Mouse (Mus musculus) cerebellum, adult 2 months (tissue): ENCODE data around the gene Gm42957. TPM values are rescaled to one million over a fixed set of nuclear protein-coding genes. Genes with fewer than 3 reads are reported as not detected.
"Not testable (repeated sequence)": the region's sequence is repeated elsewhere in the genome, so short reads cannot be mapped to it uniquely, and the experiment has no call there.

ENCODE experiments used
- DNase-seq, 2 experiments: peaks; one replicate each; pipeline ENCODE4 v3.0.0; 2021
- H3K27ac ChIP-seq: fragments of 200-500 bp; 2 replicates; pipeline ENCODE4 v1.5.1; 2012; ENCODE audit warnings: low read length, control low read depth, inconsistent platforms; ENCODE audit not compliant: insufficient read depth
- H3K27me3 ChIP-seq: fragments of 200-500 bp; 2 replicates; pipeline ENCODE4 v1.6.1; 2012; ENCODE audit warnings: inconsistent platforms, mild to moderate bottlenecking, low read length, moderate library complexity; ENCODE audit not compliant: control insufficient read depth, insufficient read depth
- H3K4me1 ChIP-seq: fragments of 200-500 bp; 2 replicates; pipeline ENCODE4 v1.6.1; 2011; ENCODE audit warnings: low read length; ENCODE audit not compliant: control insufficient read depth, insufficient read depth
- H3K4me3 ChIP-seq: fragments of 200-500 bp; replicated peaks from 2 replicates; pipeline ENCODE3; 2011; ENCODE audit warnings: mild to moderate bottlenecking, low read depth, low read length, control low read depth; ENCODE audit not compliant: insufficient read depth
- CTCF ChIP-seq: fragments of 200-500 bp; IDR thresholded peaks from 2 replicates; pipeline ENCODE4 v1.5.1; 2011; ENCODE audit warnings: low read depth, mild to moderate bottlenecking, control low read depth, low read length, moderate library complexity, borderline replicate concordance; ENCODE audit not compliant: insufficient read depth
- POLR2A ChIP-seq: fragments of 200-500 bp; IDR thresholded peaks from 2 replicates; pipeline ENCODE4 v1.6.1; 2011; ENCODE audit warnings: low read length, control low read depth, borderline replicate concordance; ENCODE audit not compliant: insufficient read depth
- WGBS: fragments of 180-500 bp; shearing (Covaris S2); methylation state at CpG from one replicate; pipeline ENCODE4 v1.1.7; 2018; 5-methylcytosine and 5-hydroxymethylcytosine counted together
- polyA plus RNA-seq: library from polyadenylated mRNA; depleted of rRNA; stranded (reverse); fragments of >200 nt; gene quantifications from 2 replicates; pipeline ENCODE4 v1.2.3, GENCODE M21; 2012

Gene Gm42957
- polyA plus RNA-seq, 1 experiment: 0.16 TPM

GRCm38 (mm10) chr3:96601941-96602703 is 33.2 kb upstream of the Gm42957 start:
- DNase-seq: peak; percentile 41 to 51

GRCm38 (mm10) chr3:96602704-96603084 is 32.6 kb upstream of the Gm42957 start:
- DNase-seq: no peak
- Histone ChIP-seq H3K27ac (no peak overlapping the region), H3K4me3 (no peak overlapping the region), H3K4me1 (peaks cover 19% of the 10 kb centered on the region), H3K27me3 (no peaks in the 10 kb centered on the region; the same call in 1 of the 2 replicates)
- 39% methylated on average over 5 of the region's 5 CpGs for WGBS
- TF ChIP-seq POLR2A (no peak), CTCF (no peak)

More at GRCm38 (mm10) chr3:96601941-96602703, 33.2 kb upstream of the Gm42957 start:
- WGBS: 32% methylated on average over 10 of the region's 10 CpGs
- no peak overlapping the region; the same call in 1 of the 2 replicates for H3K27ac ChIP-seq
- TF ChIP-seq CTCF (no peak), POLR2A (no peak)
- peaks cover 19% of the 10 kb centered on the region for H3K4me1 ChIP-seq
- H3K4me3 ChIP-seq: no peak overlapping the region
- H3K27me3 ChIP-seq: no peaks in the 10 kb centered on the region; the same call in 1 of the 2 replicates

GRCm38 (mm10) chr3:96603311-96603710 is 32.0 kb upstream of the Gm42957 start:
- DNase-seq: peak; percentile 50 to 75
- Histone ChIP-seq H3K27ac (no peak overlapping the region), H3K4me3 (no peak overlapping the region), H3K4me1 (peaks cover 19% of the 10 kb centered on the region), H3K27me3 (no peaks in the 10 kb centered on the region; the same call in 1 of the 2 replicates)
- 12% methylated on average over 5 of the region's 5 CpGs for WGBS
- TF ChIP-seq CTCF: no peak
- no peak for TF ChIP-seq POLR2A

- not testable (repeated sequence) for H3K27me3 ChIP-seq, H3K27ac ChIP-seq, DNase-seq, H3K4me3 ChIP-seq
- 94% methylated on average over 4 of the region's 4 CpGs for WGBS
- peaks cover 10% of the 10 kb centered on the region for H3K4me1 ChIP-seq
These were observed 29.3 kb upstream of the Gm42957 start for GRCm38 (mm10) chr3:96606007-96606406.

- Histone ChIP-seq H3K27ac (no peak overlapping the region), H3K27me3 (no peaks in the 10 kb centered on the region; the same call in 1 of the 2 replicates), H3K4me3 (no peak overlapping the region), H3K4me1 (peaks cover 10% of the 10 kb centered on the region)
- no peak for DNase-seq
- WGBS: 93% methylated on average over 4 of the region's 4 CpGs
- peak; percentile 2; the same call in 1 of the 2 replicates for TF ChIP-seq CTCF
- TF ChIP-seq POLR2A: no peak
These were observed 28.7 kb upstream of the Gm42957 start for GRCm38 (mm10) chr3:96606618-96607017.

GRCm38 (mm10) chr3:96617941-96618340 is 17.3 kb upstream of the Gm42957 start:
- WGBS: 92% methylated on average over 3 of the region's 3 CpGs
- Histone ChIP-seq H3K4me3 (no peak overlapping the region), H3K27ac (no peak overlapping the region), H3K4me1 (no peaks in the 10 kb centered on the region), H3K27me3 (no peaks in the 10 kb centered on the region)
- TF ChIP-seq POLR2A: no peak
- no peak for TF ChIP-seq CTCF
- no peak for DNase-seq

- H3K27ac ChIP-seq: no peak overlapping the region
- DNase-seq: no peak
- WGBS: 88% methylated on average over 4 of the region's 4 CpGs
- no peaks in the 10 kb centered on the region for H3K4me1 ChIP-seq
- H3K27me3 ChIP-seq: no peaks in the 10 kb centered on the region
- no peak overlapping the region for H3K4me3 ChIP-seq
- no peak for TF ChIP-seq POLR2A
- no peak for TF ChIP-seq CTCF
These were observed 12.1 kb upstream of the Gm42957 start for GRCm38 (mm10) chr3:96623201-96623600.

GRCm38 (mm10) chr3:96629729-96630600 is 5.3 kb upstream of the Gm42957 start, which contains the start of gene Rbm8a:
Gene Rbm8a (plus strand): TSS chr3:96629933.
- no peaks in the 10 kb centered on the region; the same call in 1 of the 2 replicates for H3K4me1 ChIP-seq
- WGBS: under 1% methylated on average over 48 of the region's 48 CpGs
- H3K27ac ChIP-seq: peak within 1 kb of the TSS; percentile 45
- no peak for TF ChIP-seq CTCF
- peak; percentile 97 for TF ChIP-seq POLR2A
- H3K4me3 ChIP-seq: peak within 1 kb of the TSS; percentile 69
- DNase-seq: peak; percentile 97
- H3K27me3 ChIP-seq: no peaks in the 10 kb centered on the region
